Mouse (Mus musculus) 416B (cell line): Measurements from ENCODE around the gene Hmx2.
A peak's percentile ranks its signal among the peaks of the same experiment; 100 is the strongest.

Source experiments
- DNase-seq: peaks from one replicate; pipeline ENCODE4 v3.0.0; 2011; ENCODE audit warnings: low read depth

Hmx2 gene

DNA sequence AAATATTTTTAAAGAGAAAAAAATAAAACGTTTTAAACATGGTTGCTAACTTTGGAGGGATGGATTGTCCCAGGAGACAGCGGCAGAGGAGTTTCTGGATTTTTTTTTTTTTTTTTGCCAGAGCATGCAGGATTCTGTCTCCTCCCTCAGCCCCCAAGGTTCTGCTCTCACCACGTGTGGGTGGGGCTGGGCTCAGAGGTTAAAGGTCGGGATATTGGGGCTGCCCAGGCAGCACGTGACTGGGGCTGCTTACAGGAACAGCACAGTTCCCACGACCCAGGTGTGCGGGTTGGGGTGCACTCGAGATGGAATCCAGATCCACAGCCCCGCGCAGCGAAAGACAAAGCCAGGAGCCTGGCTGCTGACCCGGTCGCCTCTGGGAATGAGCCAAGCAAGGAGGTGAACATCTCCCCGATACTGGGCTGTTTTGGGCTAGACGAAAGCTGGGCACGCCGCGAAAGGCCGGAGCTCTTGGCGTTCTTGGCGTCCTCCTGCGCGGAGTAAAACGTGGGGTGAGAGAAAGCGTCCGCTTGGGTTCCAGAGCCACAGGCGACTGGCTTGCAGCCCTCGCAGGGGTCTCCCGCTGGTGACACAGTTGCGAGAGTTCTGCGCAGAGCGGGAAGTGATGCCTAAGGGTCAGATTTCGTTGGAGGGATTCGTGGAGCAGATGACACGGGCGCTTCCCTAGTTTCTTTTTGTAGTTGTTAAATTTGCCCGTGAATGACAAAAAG lies 8.1 kb downstream of the Hmx2 start:
- no peak for DNase-seq

DNA sequence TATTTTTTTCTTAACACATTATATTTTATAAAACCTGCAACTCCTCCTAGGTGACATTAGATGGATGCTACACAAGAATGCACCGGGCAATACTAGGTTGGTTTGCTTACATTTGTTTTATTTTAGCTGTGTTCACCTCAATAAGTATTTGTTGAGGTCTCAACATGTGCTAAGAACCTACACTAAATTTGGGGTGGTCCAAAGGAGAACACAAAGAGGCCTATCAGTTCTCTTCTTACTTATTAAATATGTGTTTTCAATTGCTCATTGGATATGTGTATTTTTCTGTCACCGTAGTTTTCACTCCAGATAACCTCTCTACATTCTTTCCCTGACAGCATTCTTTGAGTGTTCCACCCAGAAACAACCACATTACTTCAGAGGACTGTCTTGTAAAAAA lies 9.2 kb downstream of the Hmx2 start:
- DNase-seq = no peak

DNA sequence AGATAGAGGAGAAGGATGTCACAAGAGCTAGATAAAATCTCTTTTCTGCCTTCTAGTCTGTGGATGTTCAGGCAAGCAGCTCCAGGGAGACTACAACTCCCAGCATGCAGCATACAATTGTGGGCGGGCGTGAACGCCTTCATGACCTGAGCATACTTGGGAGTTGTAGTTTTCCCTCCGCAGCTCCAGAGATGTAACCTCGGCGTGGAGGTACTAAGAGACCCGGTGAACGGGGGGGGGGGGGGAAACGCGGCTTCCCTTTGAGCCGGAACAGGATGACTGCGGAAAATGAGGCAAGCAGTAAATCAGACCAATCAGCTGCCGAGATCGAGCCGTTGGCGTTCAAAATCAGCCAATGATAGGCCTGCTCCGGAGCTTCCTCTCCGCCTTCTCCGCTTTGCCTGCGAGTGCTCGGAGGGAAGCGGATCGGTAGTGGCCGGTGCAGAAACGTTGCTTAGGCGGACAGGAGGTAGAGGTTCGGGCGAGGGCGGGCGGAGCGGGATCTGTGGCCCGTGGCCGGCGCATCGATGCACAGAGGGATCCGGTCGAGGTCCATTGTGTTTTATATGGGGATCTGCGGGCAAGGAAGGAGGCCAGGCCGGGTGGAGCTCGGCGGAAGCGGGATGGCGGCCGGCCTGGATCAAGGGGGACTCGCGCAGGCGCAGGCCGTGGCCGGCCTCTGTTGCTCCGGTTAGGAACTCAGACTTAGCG lies 11.6 kb downstream of the Hmx2 start, which contains the start of gene Bub3:
Bub3 (plus strand) TSS at position 237 of the 711 bp plus-strand sequence.
- DNase-seq = peak; percentile 98

DNA sequence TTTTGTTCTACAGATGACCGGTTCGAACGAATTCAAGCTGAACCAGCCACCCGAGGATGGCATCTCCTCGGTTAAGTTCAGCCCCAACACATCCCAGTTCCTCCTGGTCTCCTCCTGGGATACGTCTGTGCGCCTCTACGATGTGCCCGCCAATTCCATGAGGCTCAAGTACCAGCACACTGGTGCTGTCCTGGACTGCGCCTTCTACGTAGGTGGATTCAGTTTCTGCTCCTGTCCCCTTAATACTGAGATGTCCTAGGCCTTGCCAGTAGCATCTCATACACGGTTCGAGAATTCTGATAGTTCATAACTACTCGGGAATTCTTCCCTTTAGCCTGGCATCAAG lies 12.1 kb downstream of the Hmx2 start:
- no peak for DNase-seq

DNA sequence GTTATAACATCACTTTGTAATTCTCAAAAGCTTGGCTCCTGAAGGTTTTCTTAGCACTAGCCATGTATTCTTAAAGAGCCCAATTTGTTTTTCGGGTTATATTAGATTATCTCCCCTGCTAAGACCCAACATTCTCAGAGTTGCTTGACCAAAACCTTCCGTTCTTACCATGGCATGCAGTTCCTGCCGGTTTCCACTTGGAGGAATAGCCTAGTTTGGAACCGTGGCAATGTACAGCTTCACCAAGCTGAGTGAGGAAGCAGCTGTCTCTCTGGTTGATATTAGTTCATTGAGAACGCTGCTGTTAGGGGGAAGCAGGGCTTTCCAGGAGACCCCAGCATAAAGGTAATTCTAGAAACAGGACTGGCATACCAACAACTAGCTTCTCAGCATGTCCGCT lies 26.7 kb downstream of the Hmx2 start:
- no peak for DNase-seq

DNA sequence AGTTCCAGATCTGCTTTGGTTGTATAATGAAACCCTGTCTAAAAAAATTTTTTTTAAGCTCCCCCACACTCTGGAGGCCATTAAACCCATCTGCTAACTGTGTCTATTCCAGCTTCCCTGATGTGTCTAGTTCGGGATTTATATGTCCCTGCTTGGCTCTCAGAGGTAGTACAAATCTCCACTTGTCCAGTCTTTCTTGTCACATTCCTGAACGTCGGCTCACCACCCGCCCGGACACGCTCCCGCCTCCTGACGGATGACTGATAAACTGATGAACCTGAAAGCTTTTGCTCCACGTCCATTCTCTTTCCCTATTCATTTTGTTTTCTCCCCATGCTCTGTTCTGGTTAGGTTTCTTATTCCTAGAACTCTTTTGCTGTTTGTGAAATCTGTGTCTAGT lies 33.6 kb downstream of the Hmx2 start:
- no peak for DNase-seq

DNA sequence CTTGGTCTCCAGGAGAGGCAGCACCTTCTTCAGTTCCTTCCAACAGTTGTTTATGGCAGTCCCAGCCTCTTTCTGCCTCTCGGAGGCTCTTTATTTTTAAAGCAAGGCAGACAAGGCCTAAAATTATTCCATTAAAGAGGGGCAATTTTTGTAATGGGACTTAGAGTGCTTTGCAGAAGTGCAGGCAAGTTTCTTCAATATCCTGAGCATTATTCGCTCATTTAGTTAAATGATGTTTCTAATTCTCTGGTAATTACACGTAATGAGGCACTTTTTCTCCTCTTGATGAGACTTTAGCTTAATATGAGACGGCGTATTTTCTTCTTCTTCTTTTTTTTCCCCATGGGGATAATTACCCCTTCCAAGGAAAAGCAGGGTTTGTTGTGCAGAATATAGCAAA lies 37.0 kb downstream of the Hmx2 start:
- no peak for DNase-seq

DNA sequence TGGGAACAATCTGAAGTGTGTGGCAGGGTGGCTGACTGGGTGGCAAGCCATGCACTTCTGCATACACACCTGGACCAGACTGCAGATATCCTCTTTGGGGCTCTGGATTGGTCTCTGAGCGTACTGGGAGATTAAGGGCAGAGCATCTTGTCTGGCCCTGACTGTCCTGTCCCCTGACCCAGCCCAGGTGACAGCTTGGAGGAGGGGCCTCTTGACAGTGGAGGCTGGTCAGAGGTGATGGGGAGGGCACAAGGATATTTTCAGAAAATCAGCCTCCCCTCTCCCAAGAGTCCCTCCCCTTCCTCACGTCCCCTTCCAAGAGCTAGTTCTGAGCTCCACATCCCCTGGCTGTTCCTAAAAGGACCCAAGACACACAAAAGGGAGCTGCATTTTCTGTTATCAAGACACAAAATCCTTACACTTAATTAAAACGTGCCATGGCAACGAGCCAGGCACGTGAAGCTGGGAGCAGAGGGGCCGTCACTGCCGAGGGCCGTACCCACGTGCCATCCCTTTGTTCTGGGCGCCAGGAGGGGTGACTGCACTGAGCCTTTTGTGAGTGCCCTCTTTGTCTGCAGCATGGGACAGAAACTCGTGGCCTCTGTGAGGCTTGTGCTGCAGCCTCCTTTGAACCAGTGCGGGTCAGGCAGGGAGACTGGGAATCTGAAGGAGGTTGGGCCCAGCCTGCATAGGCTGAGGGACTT lies 49.4 kb downstream of the Hmx2 start:
- DNase-seq = no peak

DNA sequence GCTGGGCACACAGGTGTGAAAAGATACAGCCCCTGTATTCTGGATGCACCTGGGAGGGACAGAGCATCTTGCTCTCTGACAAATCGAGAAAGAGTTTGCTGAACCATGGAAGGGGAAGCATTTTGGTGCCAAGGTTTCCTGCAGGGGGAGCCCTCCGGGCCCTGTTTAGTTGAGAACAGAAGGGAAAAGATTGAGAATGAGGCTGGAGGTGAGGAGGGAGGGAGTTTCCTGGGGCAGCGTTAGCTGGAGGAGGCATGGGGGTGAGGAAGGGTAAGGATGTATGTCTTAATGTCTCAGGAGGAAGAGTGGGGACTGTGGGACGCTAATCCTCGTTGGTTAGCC lies 49.9 kb downstream of the Hmx2 start:
- DNase-seq = no peak

DNA sequence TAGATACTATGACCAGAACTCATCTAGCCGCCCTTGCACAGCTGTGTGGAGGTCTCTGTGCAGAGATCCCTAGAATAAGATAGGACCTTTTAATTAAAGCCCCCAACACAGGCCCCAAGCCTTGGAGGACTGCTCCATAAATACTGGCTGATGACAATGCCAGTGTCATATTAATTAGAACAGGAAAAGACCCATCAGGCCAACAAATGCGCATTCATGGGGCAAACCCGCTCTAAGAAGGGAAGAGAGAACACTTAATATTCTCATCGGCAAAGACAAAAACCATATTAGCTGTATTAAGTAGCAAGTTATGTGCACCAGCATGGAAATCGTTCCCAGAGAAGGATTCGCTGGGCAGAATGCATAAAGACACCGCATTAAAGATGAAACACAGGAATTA lies 53.5 kb downstream of the Hmx2 start:
- no peak for DNase-seq

DNA sequence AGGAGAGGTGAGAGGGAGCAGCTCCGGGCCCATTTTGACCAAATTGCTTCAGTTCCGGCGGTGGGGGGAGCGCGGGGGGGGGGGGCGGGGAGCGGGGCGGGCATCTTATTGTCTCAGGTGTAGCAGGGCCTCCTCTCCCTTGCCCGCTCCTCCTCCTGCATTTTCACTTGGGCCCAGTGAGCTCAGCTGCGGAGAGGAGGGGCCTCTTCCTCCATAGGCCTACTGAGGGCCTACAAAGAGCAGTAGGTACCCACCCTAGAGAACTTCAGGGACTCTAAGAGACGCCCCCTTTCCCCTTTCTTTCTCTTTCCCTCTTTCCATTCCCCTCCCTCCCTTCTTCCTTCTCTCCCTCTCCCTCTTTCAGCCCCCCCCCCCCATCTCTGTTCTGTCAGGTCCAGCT lies 54.6 kb downstream of the Hmx2 start:
- no peak for DNase-seq

DNA sequence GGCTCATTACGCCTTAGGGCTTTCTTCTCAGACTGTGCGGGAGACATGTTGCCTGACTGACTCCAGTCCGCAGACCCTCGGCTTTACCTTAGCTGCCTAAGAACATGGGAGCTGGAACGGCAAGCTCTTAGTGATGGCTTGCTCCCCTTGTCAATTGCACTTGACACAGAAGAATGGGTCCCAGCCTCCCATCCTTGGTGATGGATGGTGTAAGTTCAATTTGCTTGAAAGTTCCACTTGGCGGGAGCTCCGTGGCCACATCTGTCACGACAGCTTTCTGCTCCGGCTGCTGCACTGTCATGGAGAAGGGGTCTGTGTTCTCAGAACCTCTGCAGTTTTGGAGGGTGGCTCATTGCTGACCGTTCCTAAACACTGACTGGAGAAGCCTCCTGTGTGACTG lies 56.4 kb downstream of the Hmx2 start:
- DNase-seq = no peak

DNA sequence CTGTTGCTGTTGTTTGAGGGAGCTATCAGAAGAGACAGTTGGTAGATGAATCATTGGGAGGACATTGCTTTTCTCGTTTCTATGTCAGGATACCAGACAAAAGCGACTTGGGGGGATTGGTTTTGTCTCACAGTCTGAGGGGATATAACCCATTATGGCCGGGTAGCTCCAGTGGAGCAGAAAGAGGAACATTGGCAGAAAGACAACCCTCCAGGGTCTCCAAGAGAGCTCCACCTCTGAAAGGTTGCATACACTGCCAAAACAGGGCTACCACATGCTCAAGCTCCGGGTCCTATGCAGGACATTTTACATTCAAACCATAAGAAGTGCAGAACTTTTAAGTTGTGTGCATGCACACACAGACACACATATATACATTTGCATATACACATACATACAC lies 56.9 kb downstream of the Hmx2 start:
- no peak for DNase-seq
